Mouse (Mus musculus): ENCODE results near the gene 5730522E02Rik. TPM values are rescaled to one million over a fixed set of nuclear protein-coding genes. Genes with fewer than 3 reads are reported as not detected.

The 5730522E02Rik gene
- polyA plus RNA-seq, 1 experiment from 2014 or later, result 7.9 TPM

GRCm38 (mm10) chr11:25940716-25941294 is 269.8 kb downstream of the 5730522E02Rik start:
- no peak overlapping the region for H3K9ac ChIP-seq (ENCODE audit: low read length)
- H3K4me2 ChIP-seq (ENCODE audit: low read depth, severe bottlenecking), result no peak overlapping the region
- H3K36me3 ChIP-seq (ENCODE audit: control insufficient read depth, insufficient read depth, low read length), result no peaks in the 10 kb centered on the region
- H3K4me1 ChIP-seq (ENCODE audit: control insufficient read depth, insufficient read depth, low read length), result no peaks in the 10 kb centered on the region
- WGBS, result 74% methylated on average over 4 of the region's 4 CpGs
- no peaks in the 10 kb centered on the region for H3K9me3 ChIP-seq (ENCODE audit: control insufficient read depth, low read length)
- H3K27me3 ChIP-seq (ENCODE audit: control insufficient read depth, insufficient read depth, low read length), result no peaks in the 10 kb centered on the region
- ATAC-seq (ENCODE audit: insufficient number of reproducible peaks, low FRiP score, low TSS enrichment, low read depth) (no peak), DNase-seq (ENCODE audit: low spot score) (no peak)
- no peak overlapping the region for H3K4me3 ChIP-seq (ENCODE audit: low read depth, low read length)
- H3K27ac ChIP-seq (replicated peaks; ENCODE audit: low read depth, low read length), result no peak overlapping the region

GRCm38 (mm10) chr11:25926267-25926666 is 284.3 kb downstream of the 5730522E02Rik start:
- Histone ChIP-seq H3K4me3 (ENCODE audit: low read depth, low read length) (no peak overlapping the region), H3K36me3 (ENCODE audit: control insufficient read depth, insufficient read depth, low read length) (no peaks in the 10 kb centered on the region), H3K4me2 (ENCODE audit: low read depth, severe bottlenecking) (no peak overlapping the region), H3K27me3 (ENCODE audit: control insufficient read depth, insufficient read depth, low read length) (no peaks in the 10 kb centered on the region), H3K27ac (replicated peaks; ENCODE audit: low read depth, low read length) (no peak overlapping the region), H3K9ac (ENCODE audit: low read length) (no peak overlapping the region), H3K4me1 (ENCODE audit: control insufficient read depth, insufficient read depth, low read length) (no peaks in the 10 kb centered on the region), H3K9me3 (ENCODE audit: control insufficient read depth, low read length) (no peaks in the 10 kb centered on the region)
- WGBS, result 92% methylated on average over 2 of the region's 2 CpGs
- DNase-seq (ENCODE audit: low spot score) (no peak), ATAC-seq (ENCODE audit: insufficient number of reproducible peaks, low FRiP score, low TSS enrichment, low read depth) (no peak)

GRCm38 (mm10) chr11:25902321-25902720 is 308.2 kb downstream of the 5730522E02Rik start:
- no peak overlapping the region for H3K9ac ChIP-seq (ENCODE audit: low read length)
- H3K4me3 ChIP-seq (ENCODE audit: low read depth, low read length), result no peak overlapping the region
- 64% methylated on average over 2 of the region's 2 CpGs for WGBS
- H3K36me3 ChIP-seq (ENCODE audit: control insufficient read depth, insufficient read depth, low read length), result no peaks in the 10 kb centered on the region
- H3K4me1 ChIP-seq (ENCODE audit: control insufficient read depth, insufficient read depth, low read length), result no peaks in the 10 kb centered on the region
- ATAC-seq (ENCODE audit: insufficient number of reproducible peaks, low FRiP score, low TSS enrichment, low read depth), result no peak
- DNase-seq (ENCODE audit: low spot score), result no peak
- no peaks in the 10 kb centered on the region for H3K27me3 ChIP-seq (ENCODE audit: control insufficient read depth, insufficient read depth, low read length)
- no peak overlapping the region for H3K4me2 ChIP-seq (ENCODE audit: low read depth, severe bottlenecking)
- no peak overlapping the region for H3K27ac ChIP-seq (replicated peaks; ENCODE audit: low read depth, low read length)
- H3K9me3 ChIP-seq (ENCODE audit: control insufficient read depth, low read length), result no peaks in the 10 kb centered on the region

DNA sequence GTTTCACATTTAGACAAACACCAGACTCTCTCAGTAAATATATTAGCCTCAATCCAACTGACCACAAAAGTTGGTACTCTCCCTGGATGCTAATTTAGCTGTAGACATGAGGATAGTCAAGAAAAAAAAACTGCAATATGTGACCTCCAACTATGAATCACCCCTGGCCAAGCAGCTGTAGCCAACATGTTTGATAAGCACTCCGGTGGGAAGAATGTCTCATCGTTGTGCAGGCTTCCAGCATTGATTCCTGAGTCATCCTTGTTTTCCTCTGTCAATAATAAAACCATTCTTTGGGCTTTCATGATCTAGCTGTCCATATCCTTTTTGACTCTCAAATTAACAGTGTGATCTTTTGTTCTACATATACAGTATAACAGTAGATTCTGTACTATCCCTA is 308.9 kb downstream of the 5730522E02Rik start:
- no peaks in the 10 kb centered on the region for H3K9me3 ChIP-seq (ENCODE audit: control insufficient read depth, low read length)
- ATAC-seq (ENCODE audit: insufficient number of reproducible peaks, low FRiP score, low TSS enrichment, low read depth), result no peak
- no peak overlapping the region for H3K27ac ChIP-seq (replicated peaks; ENCODE audit: low read depth, low read length)
- H3K36me3 ChIP-seq (ENCODE audit: control insufficient read depth, insufficient read depth, low read length), result no peaks in the 10 kb centered on the region
- H3K27me3 ChIP-seq (ENCODE audit: control insufficient read depth, insufficient read depth, low read length), result no peaks in the 10 kb centered on the region
- H3K4me3 ChIP-seq (ENCODE audit: low read depth, low read length), result no peak overlapping the region
- H3K4me2 ChIP-seq (ENCODE audit: low read depth, severe bottlenecking), result no peak overlapping the region
- H3K9ac ChIP-seq (ENCODE audit: low read length), result no peak overlapping the region
- DNase-seq (ENCODE audit: low spot score), result no peak
- no peaks in the 10 kb centered on the region for H3K4me1 ChIP-seq (ENCODE audit: control insufficient read depth, insufficient read depth, low read length)
- WGBS, result 83% methylated on average over 2 of the region's 2 CpGs

DNA sequence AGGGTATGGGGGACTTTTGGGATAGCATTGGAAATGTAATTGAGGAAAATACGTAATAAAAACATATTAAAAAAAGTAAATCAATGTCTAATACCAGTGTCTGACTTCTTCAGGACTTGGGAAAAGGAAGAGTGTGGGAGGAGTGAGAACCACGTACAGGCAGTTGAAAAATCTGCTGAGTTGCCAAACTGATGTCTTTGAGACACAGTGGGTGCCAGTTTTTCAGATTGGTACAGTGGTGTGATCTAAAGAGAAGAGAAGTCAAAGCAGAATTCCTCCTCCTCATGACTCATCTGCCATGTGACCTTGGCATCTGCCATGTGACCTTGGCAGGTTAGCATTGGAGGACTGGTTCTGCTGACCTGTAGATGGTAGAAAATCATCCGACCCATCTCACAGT is 316.7 kb downstream of the 5730522E02Rik start:
- no peaks in the 10 kb centered on the region for H3K9me3 ChIP-seq (ENCODE audit: control insufficient read depth, low read length)
- H3K9ac ChIP-seq (ENCODE audit: low read length), result no peak overlapping the region
- 92% methylated on average over 3 of the region's 3 CpGs for WGBS
- DNase-seq (ENCODE audit: low spot score), result no peak
- H3K27me3 ChIP-seq (ENCODE audit: control insufficient read depth, insufficient read depth, low read length), result no peaks in the 10 kb centered on the region
- H3K4me3 ChIP-seq (ENCODE audit: low read depth, low read length), result no peak overlapping the region
- no peaks in the 10 kb centered on the region for H3K4me1 ChIP-seq (ENCODE audit: control insufficient read depth, insufficient read depth, low read length)
- H3K36me3 ChIP-seq (ENCODE audit: control insufficient read depth, insufficient read depth, low read length), result no peaks in the 10 kb centered on the region
- no peak overlapping the region for H3K27ac ChIP-seq (replicated peaks; ENCODE audit: low read depth, low read length)
- H3K4me2 ChIP-seq (ENCODE audit: low read depth, severe bottlenecking), result no peak overlapping the region
- no peak for ATAC-seq (ENCODE audit: insufficient number of reproducible peaks, low FRiP score, low TSS enrichment, low read depth)

- Histone ChIP-seq H3K4me1 (ENCODE audit: control insufficient read depth, insufficient read depth, low read length) (no peaks in the 10 kb centered on the region), H3K9ac (ENCODE audit: low read length) (no peak overlapping the region), H3K36me3 (ENCODE audit: control insufficient read depth, insufficient read depth, low read length) (no peaks in the 10 kb centered on the region), H3K27me3 (ENCODE audit: control insufficient read depth, insufficient read depth, low read length) (no peaks in the 10 kb centered on the region), H3K4me3 (ENCODE audit: low read depth, low read length) (no peak overlapping the region), H3K27ac (replicated peaks; ENCODE audit: low read depth, low read length) (no peak overlapping the region), H3K9me3 (ENCODE audit: control insufficient read depth, low read length) (no peaks in the 10 kb centered on the region), H3K4me2 (ENCODE audit: low read depth, severe bottlenecking) (no peak overlapping the region)
- DNase-seq (ENCODE audit: low spot score) (no peak), ATAC-seq (ENCODE audit: insufficient number of reproducible peaks, low FRiP score, low TSS enrichment, low read depth) (no peak)
Measured at GRCm38 (mm10) chr11:25872983-25873382, 337.6 kb downstream of the 5730522E02Rik start.

GRCm38 (mm10) chr11:25872317-25872716 is 338.2 kb downstream of the 5730522E02Rik start:
- Histone ChIP-seq H3K36me3 (ENCODE audit: control insufficient read depth, insufficient read depth, low read length) (no peaks in the 10 kb centered on the region), H3K9ac (ENCODE audit: low read length) (no peak overlapping the region), H3K27ac (replicated peaks; ENCODE audit: low read depth, low read length) (no peak overlapping the region), H3K4me1 (ENCODE audit: control insufficient read depth, insufficient read depth, low read length) (no peaks in the 10 kb centered on the region), H3K9me3 (ENCODE audit: control insufficient read depth, low read length) (no peaks in the 10 kb centered on the region), H3K4me3 (ENCODE audit: low read depth, low read length) (no peak overlapping the region), H3K27me3 (ENCODE audit: control insufficient read depth, insufficient read depth, low read length) (no peaks in the 10 kb centered on the region), H3K4me2 (ENCODE audit: low read depth, severe bottlenecking) (no peak overlapping the region)
- 67% methylated on average over 4 of the region's 4 CpGs for WGBS
- DNase-seq (ENCODE audit: low spot score) (no peak), ATAC-seq (ENCODE audit: insufficient number of reproducible peaks, low FRiP score, low TSS enrichment, low read depth) (no peak)

DNA sequence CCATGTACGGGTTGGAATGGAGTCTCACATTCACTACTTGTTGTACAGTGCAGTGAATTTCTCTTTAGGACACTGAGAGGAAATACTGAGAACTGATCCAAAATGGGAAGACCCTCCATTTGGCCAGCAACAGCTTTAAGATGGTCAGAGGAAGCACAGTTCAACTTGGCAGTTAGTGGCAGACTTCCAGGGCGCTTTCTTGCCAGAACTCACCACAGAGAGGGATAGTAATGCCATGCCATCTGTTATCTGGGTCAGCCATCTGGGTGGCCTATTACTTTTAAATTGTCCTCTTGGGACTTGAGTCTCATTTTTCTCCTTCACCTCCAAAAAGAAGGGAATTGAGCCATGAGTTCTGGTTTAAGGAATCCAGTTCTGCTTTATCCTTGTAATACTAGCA is 344.3 kb downstream of the 5730522E02Rik start:
- H3K4me3 ChIP-seq (ENCODE audit: low read depth, low read length), result no peak overlapping the region

GRCm38 (mm10) chr11:25862686-25863085 is 347.9 kb downstream of the 5730522E02Rik start:
- WGBS, result 10% methylated on average over 9 of the region's 9 CpGs
- H3K27me3 ChIP-seq (ENCODE audit: control insufficient read depth, insufficient read depth, low read length), result no peaks in the 10 kb centered on the region
- H3K36me3 ChIP-seq (ENCODE audit: control insufficient read depth, insufficient read depth, low read length), result no peaks in the 10 kb centered on the region
- DNase-seq (ENCODE audit: low spot score) (peak; percentile 91), ATAC-seq (ENCODE audit: insufficient number of reproducible peaks, low FRiP score, low TSS enrichment, low read depth) (peak; percentile 76; the same call in 1 of the 2 replicates)
- no peaks in the 10 kb centered on the region for H3K4me1 ChIP-seq (ENCODE audit: control insufficient read depth, insufficient read depth, low read length)
- no peak overlapping the region for H3K9ac ChIP-seq (ENCODE audit: low read length)
- no peak overlapping the region for H3K4me2 ChIP-seq (ENCODE audit: low read depth, severe bottlenecking)
- no peaks in the 10 kb centered on the region for H3K9me3 ChIP-seq (ENCODE audit: control insufficient read depth, low read length)
- no peak overlapping the region for H3K4me3 ChIP-seq (ENCODE audit: low read depth, low read length)
- H3K27ac ChIP-seq (replicated peaks; ENCODE audit: low read depth, low read length), result no peak overlapping the region

More for the DNA sequence above, 344.3 kb downstream of the 5730522E02Rik start:
- no peak overlapping the region for H3K27ac ChIP-seq (replicated peaks; ENCODE audit: low read depth, low read length)
- H3K27me3 ChIP-seq (ENCODE audit: control insufficient read depth, insufficient read depth, low read length), result no peaks in the 10 kb centered on the region
- no peak overlapping the region for H3K9ac ChIP-seq (ENCODE audit: low read length)
- no peaks in the 10 kb centered on the region for H3K36me3 ChIP-seq (ENCODE audit: control insufficient read depth, insufficient read depth, low read length)
- no peaks in the 10 kb centered on the region for H3K4me1 ChIP-seq (ENCODE audit: control insufficient read depth, insufficient read depth, low read length)
- no peak for ATAC-seq (ENCODE audit: insufficient number of reproducible peaks, low FRiP score, low TSS enrichment, low read depth)
- WGBS, result 79% methylated on average over 2 of the region's 2 CpGs
- no peak for DNase-seq (ENCODE audit: low spot score)
- no peak overlapping the region for H3K4me2 ChIP-seq (ENCODE audit: low read depth, severe bottlenecking)
- no peaks in the 10 kb centered on the region for H3K9me3 ChIP-seq (ENCODE audit: control insufficient read depth, low read length)

Data from limb, embryonic 11.5 days (tissue).